Mouse (Mus musculus) R1 (cell line): ENCODE measurements around the gene Prkag2.

Experiments
- DNase-seq: peaks from one replicate; pipeline ENCODE4 v3.0.0-alpha.2; 2018; ENCODE audit warnings: low read depth, low spot score

Prkag2 gene

GRCm38 (mm10) chr5:25100516-25101125 lies at the start of gene Prkag2:
Gene Prkag2 (minus strand): TSS chr5:25100642.
- peak; percentile 72 for DNase-seq

- no peak for DNase-seq
Observed at GRCm38 (mm10) chr5:25149331-25149965, 49.0 kb upstream of the Prkag2 start.

- DNase-seq = peak; percentile 58
Observed at GRCm38 (mm10) chr5:25146705-25147104, 46.3 kb upstream of the Prkag2 start.

GRCm38 (mm10) chr5:25127865-25128264 lies 27.4 kb upstream of the Prkag2 start:
- DNase-seq = no peak

- no peak for DNase-seq
Observed at GRCm38 (mm10) chr5:25125884-25126560, 25.6 kb upstream of the Prkag2 start.

GRCm38 (mm10) chr5:25122534-25122933 lies 22.1 kb upstream of the Prkag2 start:
- no peak for DNase-seq

- DNase-seq = peak; percentile 46
Observed at GRCm38 (mm10) chr5:25119148-25119547, 18.7 kb upstream of the Prkag2 start.

- no peak for DNase-seq
Observed at GRCm38 (mm10) chr5:25115997-25116396, 15.6 kb upstream of the Prkag2 start.

GRCm38 (mm10) chr5:25115216-25115615 lies 14.8 kb upstream of the Prkag2 start:
- DNase-seq = no peak

GRCm38 (mm10) chr5:25114110-25114509 lies 13.7 kb upstream of the Prkag2 start:
- no peak for DNase-seq

GRCm38 (mm10) chr5:25110314-25110713 lies 9.9 kb upstream of the Prkag2 start:
- no peak for DNase-seq

- DNase-seq = no peak
Observed at GRCm38 (mm10) chr5:25105748-25106147, 5.3 kb upstream of the Prkag2 start.

- peak; percentile 52 for DNase-seq
Observed at GRCm38 (mm10) chr5:25101126-25101523, 683 bp upstream of the Prkag2 start.

- no peak for DNase-seq
Observed at GRCm38 (mm10) chr5:25100157-25100515, 306 bp downstream of the Prkag2 start.

- peak; percentile 60 for DNase-seq
Observed at GRCm38 (mm10) chr5:25099367-25100156, 880 bp downstream of the Prkag2 start.

- DNase-seq = no peak
Observed at GRCm38 (mm10) chr5:25097891-25098290, 2.6 kb downstream of the Prkag2 start.

- no peak for DNase-seq
Observed at GRCm38 (mm10) chr5:25096431-25096830, 4.0 kb downstream of the Prkag2 start.

GRCm38 (mm10) chr5:25092630-25093245 lies 7.7 kb downstream of the Prkag2 start:
- no peak for DNase-seq

GRCm38 (mm10) chr5:25089258-25089972 lies 11.0 kb downstream of the Prkag2 start:
- DNase-seq = no peak

GRCm38 (mm10) chr5:25088633-25089032 lies 11.8 kb downstream of the Prkag2 start:
- DNase-seq = no peak

GRCm38 (mm10) chr5:25088111-25088510 lies 12.3 kb downstream of the Prkag2 start:
- no peak for DNase-seq
